Mouse (Mus musculus) lung, postnatal 25 days (tissue): Measurements from ENCODE around the gene Rufy2.

Source experiments
- DNase-seq: peaks from one replicate; pipeline ENCODE4 v3.0.0; 2022; ENCODE audit warnings: low spot score

Gene Rufy2

DNA sequence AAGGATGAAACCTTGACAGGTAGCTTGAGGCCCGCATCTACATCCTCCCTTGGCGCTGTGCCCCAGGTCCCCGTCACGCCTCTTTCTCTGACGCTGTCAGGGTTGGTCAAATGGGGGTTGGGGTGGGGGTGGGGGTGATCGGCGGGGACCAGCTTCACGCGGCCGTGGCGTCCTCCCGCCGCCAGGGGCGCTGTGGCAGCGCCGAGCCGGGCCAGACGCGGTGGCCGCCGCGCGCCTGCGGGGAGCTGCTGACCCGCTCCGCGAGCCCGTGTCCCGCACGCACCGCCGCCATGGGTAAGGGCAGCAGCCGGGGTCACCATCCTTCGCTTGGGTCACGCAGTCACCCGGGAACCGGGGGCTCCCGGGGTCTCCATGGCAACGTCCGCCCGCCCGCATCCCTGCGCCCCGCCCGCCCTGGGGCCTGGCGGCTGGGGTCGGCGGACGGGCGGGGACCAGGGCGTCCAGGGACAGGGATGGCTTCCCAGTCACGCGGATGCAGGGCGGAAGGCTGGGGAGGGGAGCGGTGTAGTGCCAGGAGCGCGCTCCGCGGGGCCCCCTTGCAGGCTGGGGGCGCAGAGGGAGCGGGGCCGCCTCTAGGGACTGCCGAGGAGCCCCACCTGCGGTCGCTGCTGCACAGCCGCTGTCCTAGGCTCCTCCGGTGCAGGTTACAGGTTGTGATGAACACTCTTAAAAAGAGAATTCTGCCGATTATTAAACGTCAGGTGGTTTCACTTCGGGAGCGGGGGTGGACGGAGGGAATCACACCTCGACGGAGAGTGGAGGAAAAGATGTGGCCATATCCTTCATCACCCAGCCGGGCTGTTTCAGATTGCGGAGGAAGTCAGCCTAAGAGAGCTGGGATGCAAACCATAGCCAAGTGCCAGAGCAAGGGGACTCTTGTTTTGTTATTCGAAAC is at the start of gene Rufy2:
TSS of gene Rufy2 (plus strand) at position 185 of the 916 bp plus-strand sequence.
- peak; percentile 75 for DNase-seq

DNA sequence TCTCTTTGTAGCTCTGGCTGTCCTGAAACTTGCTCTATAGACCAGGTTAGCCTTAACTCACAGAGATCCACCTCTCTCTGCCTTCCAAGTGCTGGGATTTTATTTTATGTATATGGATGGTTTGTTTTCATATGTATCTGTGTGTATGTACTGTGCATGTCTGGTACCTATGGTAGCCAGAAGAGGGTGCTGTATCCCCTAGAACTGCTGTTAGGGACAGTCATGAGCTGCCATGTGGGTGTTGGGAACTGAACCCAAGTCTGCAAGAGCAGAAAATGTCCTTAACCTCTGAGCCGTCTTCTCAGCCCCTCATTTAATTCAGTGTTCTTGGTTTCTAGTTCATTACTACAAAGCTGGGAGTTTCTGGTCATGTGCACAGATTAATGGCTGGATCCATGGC is 47.6 kb upstream of the Rufy2 start:
- no peak for DNase-seq

DNA sequence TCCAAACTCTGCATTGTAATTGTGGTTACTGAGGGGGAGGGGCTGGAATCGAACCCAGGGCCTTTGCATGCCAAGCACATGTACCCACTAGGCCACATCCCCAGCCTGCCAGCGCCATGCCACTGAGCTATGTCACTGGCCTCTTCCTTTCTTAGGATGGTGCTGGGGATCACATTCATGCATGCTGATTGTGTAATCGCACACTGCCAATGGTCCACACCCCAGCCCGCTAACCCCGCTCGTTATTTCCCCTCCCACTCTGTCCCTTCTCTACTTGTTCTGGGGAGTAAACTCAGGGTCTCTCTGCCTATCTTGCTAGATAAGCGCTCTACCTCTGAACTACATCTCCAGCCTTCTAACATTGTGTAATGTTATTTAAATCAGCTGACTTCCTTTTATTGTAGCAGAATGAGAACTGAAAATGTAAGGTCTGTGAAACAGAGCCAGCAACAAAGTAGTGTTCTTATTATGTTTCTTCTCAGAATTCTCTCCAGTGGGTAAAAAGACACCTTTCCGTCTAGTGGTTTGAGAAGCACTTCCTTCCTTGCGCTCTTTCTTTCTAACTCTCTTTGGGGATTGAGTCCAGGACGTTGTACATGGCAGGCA is 34.9 kb upstream of the Rufy2 start:
- DNase-seq: no peak

DNA sequence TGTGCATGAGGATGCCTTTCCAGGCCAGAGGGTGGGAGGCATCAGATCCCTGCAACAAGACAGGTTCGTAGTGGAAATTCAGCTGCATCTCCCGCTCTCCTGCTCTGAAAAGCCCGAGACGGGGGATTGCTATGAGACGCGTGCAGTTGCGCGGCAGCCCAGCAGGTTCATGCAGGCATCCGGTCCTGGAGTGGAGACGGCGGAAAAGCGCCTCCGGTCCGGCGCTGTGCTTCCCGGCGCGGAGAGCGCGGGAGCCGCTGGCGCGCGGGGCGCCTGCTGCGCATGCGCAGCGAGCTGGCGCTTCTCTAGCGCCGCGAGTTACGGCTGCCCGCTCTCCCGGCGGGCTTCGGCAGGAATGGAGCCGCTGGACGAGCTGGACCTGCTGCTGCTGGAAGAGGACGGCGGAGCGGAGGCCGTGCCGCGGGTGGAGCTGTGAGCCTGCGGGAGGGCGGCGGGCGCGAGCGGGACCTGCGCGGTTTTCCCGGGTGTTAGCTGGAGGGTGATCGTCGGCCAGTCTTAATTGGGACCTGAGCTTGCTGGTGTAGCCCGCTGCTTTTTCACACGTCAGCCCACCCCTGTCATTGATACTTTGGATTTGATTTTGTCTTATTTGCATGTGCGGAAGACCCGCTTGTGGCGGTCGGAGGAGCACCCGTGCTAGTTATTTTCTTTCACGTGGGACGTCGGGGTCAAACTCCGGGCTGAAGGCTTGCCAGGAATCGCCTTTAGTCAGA is 33.1 kb upstream of the Rufy2 start, which contains the start of gene Dna2:
TSS of gene Dna2 (plus strand) at position 289 of the 734 bp plus-strand sequence.
- DNase-seq: peak; percentile 69

GRCm38 (mm10) chr10:62948551-62948950 is 31.5 kb upstream of the Rufy2 start:
- DNase-seq: peak; percentile 35

DNA sequence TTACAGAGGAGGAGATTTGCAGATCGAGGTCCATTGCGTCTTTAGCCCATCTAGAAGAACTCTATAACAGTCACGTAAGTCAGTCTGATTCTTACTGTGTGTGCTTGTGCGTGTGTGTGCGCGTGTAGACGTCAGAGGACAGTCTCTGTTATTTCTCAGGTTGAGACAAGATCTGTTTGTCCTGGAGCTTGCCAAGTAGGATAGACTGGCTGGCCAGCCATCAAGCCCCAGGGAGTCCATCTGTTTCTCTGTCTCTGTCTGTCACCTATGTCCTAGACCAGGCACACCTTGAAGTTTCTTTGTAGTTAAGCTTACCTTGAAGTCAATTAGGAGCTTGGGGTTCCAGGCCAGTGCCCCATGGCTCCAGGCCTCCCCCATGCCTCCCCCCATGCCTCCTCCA is 16.1 kb upstream of the Rufy2 start:
- no peak for DNase-seq

DNA sequence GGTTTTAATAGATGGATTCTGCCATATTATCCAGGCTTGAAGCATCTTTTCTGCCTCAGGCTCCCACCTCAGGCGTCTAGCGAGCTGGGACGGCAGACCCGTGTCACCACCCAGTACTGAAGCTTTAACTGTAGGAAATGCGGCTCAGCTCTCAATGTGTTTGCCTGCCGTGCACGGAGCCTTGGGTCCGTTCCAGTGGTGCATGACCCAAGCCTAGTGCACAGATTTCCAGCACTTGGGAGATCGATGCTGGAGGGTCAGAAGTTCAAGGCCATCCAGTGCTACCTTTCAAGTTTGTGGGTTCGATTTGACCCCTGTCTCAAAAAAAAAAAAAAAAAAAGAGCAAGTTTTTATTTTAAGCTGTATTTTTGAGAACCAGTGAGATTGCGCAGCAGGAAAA is 14.2 kb upstream of the Rufy2 start:
- DNase-seq: no peak

DNA sequence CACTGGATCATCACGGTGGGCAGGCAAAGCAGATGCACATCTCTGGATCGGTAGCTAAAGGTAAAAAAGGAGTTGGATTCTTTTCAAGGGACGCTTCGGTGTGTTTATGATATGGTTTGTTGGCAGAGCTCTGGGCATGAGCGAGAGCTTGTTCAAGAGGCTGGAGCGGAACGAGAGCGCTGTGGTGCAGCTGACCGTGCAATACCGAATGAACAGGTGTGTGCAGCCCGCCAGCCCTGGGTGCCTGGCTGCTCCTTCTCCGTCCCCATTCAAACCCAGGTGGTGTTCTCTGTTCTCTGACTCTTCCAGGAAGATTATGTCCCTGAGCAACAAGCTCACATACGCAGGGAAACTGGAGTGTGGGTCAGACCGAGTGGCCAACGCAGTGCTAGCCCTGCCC is 13.7 kb upstream of the Rufy2 start:
- DNase-seq: no peak

GRCm38 (mm10) chr10:62971821-62972220 is 8.2 kb upstream of the Rufy2 start:
- no peak for DNase-seq

GRCm38 (mm10) chr10:62979667-62980038 is 370 bp upstream of the Rufy2 start:
- DNase-seq: no peak

GRCm38 (mm10) chr10:62984072-62984471 is 4.0 kb downstream of the Rufy2 start:
- DNase-seq: no peak

GRCm38 (mm10) chr10:62984495-62984894 is 4.5 kb downstream of the Rufy2 start:
- DNase-seq: no peak

- DNase-seq: no peak
Measured at GRCm38 (mm10) chr10:62987341-62987740, 7.3 kb downstream of the Rufy2 start.

- DNase-seq: no peak
Measured at GRCm38 (mm10) chr10:62990636-62991035, 10.6 kb downstream of the Rufy2 start.

GRCm38 (mm10) chr10:62993991-62994390 is 14.0 kb downstream of the Rufy2 start:
- no peak for DNase-seq

DNA sequence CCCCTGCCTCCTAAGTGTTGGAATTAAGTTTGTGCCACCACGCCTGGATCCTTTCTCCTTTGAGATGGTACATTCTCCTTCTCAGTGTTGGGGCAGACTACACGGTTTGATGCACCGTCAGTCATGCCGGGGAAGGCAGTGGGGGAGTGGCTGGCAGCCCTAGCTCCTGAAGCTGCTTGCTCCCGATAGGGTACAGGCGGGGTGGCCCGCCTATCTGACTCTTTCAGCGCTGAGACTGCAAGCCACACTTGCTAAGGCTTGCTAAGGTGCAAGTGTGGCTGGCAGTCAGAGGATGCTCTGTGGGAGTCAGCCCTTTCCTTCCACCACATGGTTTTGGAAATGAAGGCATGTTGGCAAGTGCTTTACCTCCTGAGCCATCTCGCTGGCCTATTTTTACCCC is 20.6 kb downstream of the Rufy2 start:
- no peak for DNase-seq

DNA sequence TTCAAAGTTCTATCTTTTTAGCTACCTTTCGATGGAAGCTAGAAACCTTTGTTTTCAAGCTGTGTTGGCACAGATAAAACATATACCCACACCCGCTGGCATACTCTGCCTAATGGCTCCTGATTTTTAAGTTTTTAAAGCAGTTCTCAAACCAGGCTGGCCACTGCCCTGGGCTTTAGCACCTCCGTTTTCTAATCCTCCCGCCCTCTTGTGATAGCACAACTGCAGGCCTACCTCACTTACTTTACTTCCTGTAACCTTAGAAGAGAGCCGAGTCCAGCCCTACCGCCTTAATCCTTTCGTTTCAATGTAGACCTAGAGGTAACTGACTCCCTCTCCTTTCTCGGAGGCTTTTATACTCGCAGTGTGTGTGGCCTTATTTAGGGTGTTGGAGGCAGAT is 23.2 kb downstream of the Rufy2 start:
- no peak for DNase-seq

- no peak for DNase-seq
Measured at GRCm38 (mm10) chr10:63004556-63004955, 24.5 kb downstream of the Rufy2 start.

- DNase-seq: no peak
Measured at GRCm38 (mm10) chr10:63008193-63008592, 28.2 kb downstream of the Rufy2 start.

- DNase-seq: no peak
Measured at GRCm38 (mm10) chr10:63010268-63010667, 30.2 kb downstream of the Rufy2 start.

DNA sequence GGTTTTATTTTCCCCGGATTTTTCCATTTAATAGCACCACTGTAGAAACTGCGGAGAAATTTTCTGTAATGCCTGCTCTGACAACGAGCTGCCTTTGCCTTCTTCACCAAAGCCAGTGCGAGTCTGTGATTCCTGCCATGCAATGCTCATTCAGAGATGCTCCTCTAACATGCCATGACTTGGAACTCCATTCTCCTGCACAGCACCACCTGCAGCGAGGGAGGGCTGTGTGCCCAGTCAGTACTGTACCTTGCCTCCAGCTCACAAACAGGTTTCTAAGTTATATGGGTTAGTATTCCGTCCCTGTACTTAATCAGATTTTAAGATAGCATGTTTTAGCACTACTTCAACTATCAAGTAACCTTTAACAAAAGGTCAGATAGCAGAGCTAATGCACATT is 31.5 kb downstream of the Rufy2 start:
- DNase-seq: no peak

DNA sequence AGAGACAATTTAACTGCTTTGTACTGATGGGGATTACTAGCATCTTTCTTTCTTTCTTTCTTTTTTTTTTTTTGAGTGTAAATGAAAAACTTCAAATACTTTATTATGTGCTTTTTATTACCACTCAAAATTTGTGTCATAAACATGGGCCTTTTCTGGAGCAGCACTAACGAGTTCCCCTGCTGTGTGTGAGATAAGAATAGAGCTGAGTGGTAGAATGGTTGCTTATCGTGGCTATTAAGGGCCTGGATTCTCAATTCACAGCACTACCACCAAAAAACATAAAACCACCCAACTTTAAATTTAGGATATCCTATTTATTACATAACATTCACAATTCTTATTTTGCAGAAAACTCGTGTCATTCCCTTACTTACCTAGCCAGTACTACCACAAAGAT is 33.5 kb downstream of the Rufy2 start:
- DNase-seq: no peak

DNA sequence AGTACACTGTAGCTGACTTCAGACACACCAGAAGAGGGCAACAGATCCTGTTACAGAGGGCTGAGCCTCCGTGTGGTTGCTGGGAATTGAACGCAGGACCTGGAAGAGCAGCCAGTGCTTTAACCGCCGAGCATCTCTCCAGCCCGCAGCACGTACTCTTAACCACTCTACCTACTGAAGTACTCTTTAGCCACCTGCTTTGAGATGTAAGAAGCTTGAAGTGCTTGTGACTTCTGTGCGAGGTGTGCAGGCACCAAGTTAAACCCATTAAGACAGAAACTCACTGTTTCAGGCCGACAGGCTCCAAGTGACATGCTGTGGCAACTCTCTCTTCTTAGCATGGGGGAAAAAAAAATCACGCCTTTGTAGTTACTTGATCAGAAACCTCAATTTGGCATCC is 34.1 kb downstream of the Rufy2 start:
- DNase-seq: peak; percentile 39
